Mouse (Mus musculus) testis, adult 2 months (tissue): ENCODE data around the gene Cyp20a1. TPM values are rescaled to one million over a fixed set of nuclear protein-coding genes. Genes with fewer than 3 reads are reported as not detected.
A peak's percentile ranks its signal among the peaks of the same experiment; 100 is the strongest.

Experiments
- H3K27ac ChIP-seq: fragments of 200-500 bp; 2 replicates; pipeline ENCODE4 v1.5.1; 2012; ENCODE audit warnings: low read depth, low read length; ENCODE audit not compliant: control insufficient read depth, insufficient read depth
- H3K27me3 ChIP-seq: fragments of 200-500 bp; 2 replicates; pipeline ENCODE4 v1.6.1; 2012; ENCODE audit warnings: mild to moderate bottlenecking, low read length, moderate library complexity; ENCODE audit not compliant: control insufficient read depth, insufficient read depth
- H3K36me3 ChIP-seq: fragments of 200-500 bp; 2 replicates; pipeline ENCODE4 v1.6.1; 2012; ENCODE audit warnings: mild to moderate bottlenecking, low read length; ENCODE audit not compliant: control insufficient read depth, insufficient read depth
- H3K4me1 ChIP-seq: fragments of 200-500 bp; 2 replicates; pipeline ENCODE4 v1.6.1; 2012; ENCODE audit warnings: low read length; ENCODE audit not compliant: control insufficient read depth, insufficient read depth
- H3K4me3 ChIP-seq: fragments of 200-500 bp; 2 replicates; pipeline ENCODE4 v1.5.1; 2012; ENCODE audit warnings: low read depth, mild to moderate bottlenecking, low read length, moderate library complexity, mixed read lengths; ENCODE audit not compliant: control insufficient read depth
- CTCF ChIP-seq: fragments of 200-500 bp; IDR thresholded peaks from 2 replicates; pipeline ENCODE4 v1.5.1; 2012; ENCODE audit warnings: low read depth, mild to moderate bottlenecking, inconsistent platforms, low read length, moderate library complexity; ENCODE audit not compliant: control insufficient read depth, insufficient read depth, insufficient replicate concordance
- POLR2A ChIP-seq: fragments of 200-500 bp; IDR thresholded peaks from 2 replicates; pipeline ENCODE4 v1.6.1; 2012; ENCODE audit warnings: low read depth, mild to moderate bottlenecking, inconsistent platforms, low read length, moderate library complexity; ENCODE audit not compliant: control insufficient read depth
- polyA plus RNA-seq: library from polyadenylated mRNA; depleted of rRNA; stranded (reverse); fragments of >200 nt; gene quantifications from 2 replicates; pipeline ENCODE4 v1.2.3, GENCODE M21; 2012

Cyp20a1 gene
- polyA plus RNA-seq, 1 experiment, result 1.1 TPM

GRCm38 (mm10) chr1:60376556-60376955, 33.4 kb downstream of the Cyp20a1 start:
- Histone ChIP-seq H3K4me3 (no peak overlapping the region), H3K27ac (no peak overlapping the region), H3K27me3 (no peaks in the 10 kb centered on the region), H3K4me1 (no peaks in the 10 kb centered on the region), H3K36me3 (no peaks in the 10 kb centered on the region)
- TF ChIP-seq POLR2A (no peak), CTCF (no peak)

GRCm38 (mm10) chr1:60381910-60382309, 38.8 kb downstream of the Cyp20a1 start:
- Histone ChIP-seq H3K4me1 (no peaks in the 10 kb centered on the region), H3K36me3 (no peaks in the 10 kb centered on the region), H3K27me3 (no peaks in the 10 kb centered on the region), H3K4me3 (no peak overlapping the region), H3K27ac (no peak overlapping the region)
- TF ChIP-seq POLR2A (no peak), CTCF (no peak)

- Histone ChIP-seq H3K27me3 (no peaks in the 10 kb centered on the region), H3K27ac (no peak overlapping the region), H3K4me1 (peaks cover 4% of the 10 kb centered on the region; the same call in 1 of the 2 replicates), H3K4me3 (no peak overlapping the region), H3K36me3 (no peaks in the 10 kb centered on the region)
- no peak for TF ChIP-seq CTCF
- no peak for TF ChIP-seq POLR2A
Observed at GRCm38 (mm10) chr1:60404848-60405247, 61.7 kb downstream of the Cyp20a1 start.

- Histone ChIP-seq H3K4me1 (peaks cover 4% of the 10 kb centered on the region; the same call in 1 of the 2 replicates), H3K4me3 (peak overlapping the region; percentile 95), H3K27ac (peak overlapping the region; percentile 93), H3K36me3 (no peaks in the 10 kb centered on the region), H3K27me3 (no peaks in the 10 kb centered on the region)
- TF ChIP-seq POLR2A, result no peak
- no peak for TF ChIP-seq CTCF
Observed at GRCm38 (mm10) chr1:60408501-60409167, 65.5 kb downstream of the Cyp20a1 start.

GRCm38 (mm10) chr1:60409168-60409828, 66.2 kb downstream of the Cyp20a1 start, which contains the start of gene Abi2:
Gene Abi2, plus strand, starts transcription at chr1:60409619.
- peaks cover 4% of the 10 kb centered on the region; the same call in 1 of the 2 replicates for H3K4me1 ChIP-seq
- H3K27ac ChIP-seq, result peak within 1 kb of the TSS; percentile 93
- no peaks in the 10 kb centered on the region for H3K27me3 ChIP-seq
- no peaks in the 10 kb centered on the region for H3K36me3 ChIP-seq
- peak within 1 kb of the TSS; percentile 95 for H3K4me3 ChIP-seq
- TF ChIP-seq CTCF (no peak), POLR2A (peak; percentile 40)

- H3K4me3 ChIP-seq, result peak overlapping the region; percentile 85
- H3K4me1 ChIP-seq, result peaks cover 4% of the 10 kb centered on the region; the same call in 1 of the 2 replicates
- no peaks in the 10 kb centered on the region for H3K36me3 ChIP-seq
- TF ChIP-seq CTCF (no peak), POLR2A (no peak)
- peak overlapping the region; percentile 63 for H3K27ac ChIP-seq
- no peaks in the 10 kb centered on the region for H3K27me3 ChIP-seq
Observed at GRCm38 (mm10) chr1:60409928-60410817, 67.0 kb downstream of the Cyp20a1 start.
